Mouse (Mus musculus) brown adipose tissue, adult 24 weeks (tissue): ENCODE results near the gene 4921530L21Rik. TPM values are rescaled to one million over a fixed set of nuclear protein-coding genes. Genes with fewer than 3 reads are reported as not detected.

ENCODE experiments used
- H3K27ac ChIP-seq: fragments of 200-500 bp; replicated peaks from 2 replicates; pipeline ENCODE4 v1.5.1; 2012; ENCODE audit warnings: low read depth, mild to moderate bottlenecking, low read length
- H3K4me1 ChIP-seq: fragments of 200-500 bp; 2 replicates; pipeline ENCODE4 v1.6.1; 2012; ENCODE audit warnings: low read length, mixed read lengths; ENCODE audit not compliant: control insufficient read depth, insufficient read depth, insufficient read length
- H3K4me3 ChIP-seq: fragments of 200-500 bp; 2 replicates; pipeline ENCODE4 v1.5.1; 2012; ENCODE audit warnings: low read depth, mild to moderate bottlenecking, low read length, moderate library complexity; ENCODE audit not compliant: insufficient read depth
- polyA plus RNA-seq: library from polyadenylated mRNA; stranded (reverse); fragments of >200 nt; gene quantifications from 2 replicates; pipeline ENCODE4 v1.2.4, GENCODE M21; 2012; ENCODE audit not compliant: missing spikeins, insufficient read depth, insufficient read length

The 4921530L21Rik gene
- polyA plus RNA-seq = not detected in 2 replicates

- Histone ChIP-seq H3K27ac (no peak within 1 kb of the TSS), H3K4me1 (no peaks in the 10 kb centered on the region), H3K4me3 (no peak within 1 kb of the TSS)
Measured at GRCm38 (mm10) chr14:95880954-95881353, at the start of gene 4921530L21Rik. Gene 4921530L21Rik (plus strand): TSS chr14:95881254.

- Histone ChIP-seq H3K4me3 (no peak overlapping the region), H3K27ac (no peak overlapping the region), H3K4me1 (no peaks in the 10 kb centered on the region)
Measured at GRCm38 (mm10) chr14:95833866-95834265, 47.2 kb upstream of the 4921530L21Rik start.

- no peak overlapping the region for H3K27ac ChIP-seq
- H3K4me3 ChIP-seq = no peak overlapping the region
- no peaks in the 10 kb centered on the region for H3K4me1 ChIP-seq
Measured at GRCm38 (mm10) chr14:95862981-95863380, 18.1 kb upstream of the 4921530L21Rik start.

- H3K4me1 ChIP-seq = no peaks in the 10 kb centered on the region
- no peak overlapping the region for H3K27ac ChIP-seq
- H3K4me3 ChIP-seq = no peak overlapping the region
Measured at GRCm38 (mm10) chr14:95865676-95866416, 15.2 kb upstream of the 4921530L21Rik start.

- Histone ChIP-seq H3K4me1 (no peaks in the 10 kb centered on the region), H3K4me3 (no peak overlapping the region), H3K27ac (no peak overlapping the region)
Measured at GRCm38 (mm10) chr14:95872020-95872419, 9.0 kb upstream of the 4921530L21Rik start.

GRCm38 (mm10) chr14:95876785-95877510 lies 4.1 kb upstream of the 4921530L21Rik start:
- no peak overlapping the region for H3K4me3 ChIP-seq
- H3K4me1 ChIP-seq = no peaks in the 10 kb centered on the region
- no peak overlapping the region for H3K27ac ChIP-seq

GRCm38 (mm10) chr14:95877548-95877947 lies 3.5 kb upstream of the 4921530L21Rik start:
- Histone ChIP-seq H3K27ac (no peak overlapping the region), H3K4me1 (no peaks in the 10 kb centered on the region), H3K4me3 (no peak overlapping the region)

- H3K4me3 ChIP-seq = no peak overlapping the region
- no peaks in the 10 kb centered on the region for H3K4me1 ChIP-seq
- H3K27ac ChIP-seq = no peak overlapping the region
Measured at GRCm38 (mm10) chr14:95899458-95899857, 18.4 kb downstream of the 4921530L21Rik start.

GRCm38 (mm10) chr14:95904591-95905095 lies 23.6 kb downstream of the 4921530L21Rik start:
- Histone ChIP-seq H3K4me1 (no peaks in the 10 kb centered on the region), H3K27ac (no peak overlapping the region), H3K4me3 (no peak overlapping the region)

- no peaks in the 10 kb centered on the region for H3K4me1 ChIP-seq
- no peak overlapping the region for H3K27ac ChIP-seq
- no peak overlapping the region for H3K4me3 ChIP-seq
Measured at GRCm38 (mm10) chr14:95913293-95913692, 32.2 kb downstream of the 4921530L21Rik start.

- H3K27ac ChIP-seq = no peak overlapping the region
- no peaks in the 10 kb centered on the region for H3K4me1 ChIP-seq
- H3K4me3 ChIP-seq = no peak overlapping the region
Measured at GRCm38 (mm10) chr14:95926742-95927141, 45.7 kb downstream of the 4921530L21Rik start.

GRCm38 (mm10) chr14:95927810-95928785 lies 47.0 kb downstream of the 4921530L21Rik start:
- Histone ChIP-seq H3K4me3 (no peak overlapping the region), H3K27ac (no peak overlapping the region), H3K4me1 (no peaks in the 10 kb centered on the region)
